Mouse (Mus musculus): Measurements from ENCODE around the gene Casp8.

DNA sequence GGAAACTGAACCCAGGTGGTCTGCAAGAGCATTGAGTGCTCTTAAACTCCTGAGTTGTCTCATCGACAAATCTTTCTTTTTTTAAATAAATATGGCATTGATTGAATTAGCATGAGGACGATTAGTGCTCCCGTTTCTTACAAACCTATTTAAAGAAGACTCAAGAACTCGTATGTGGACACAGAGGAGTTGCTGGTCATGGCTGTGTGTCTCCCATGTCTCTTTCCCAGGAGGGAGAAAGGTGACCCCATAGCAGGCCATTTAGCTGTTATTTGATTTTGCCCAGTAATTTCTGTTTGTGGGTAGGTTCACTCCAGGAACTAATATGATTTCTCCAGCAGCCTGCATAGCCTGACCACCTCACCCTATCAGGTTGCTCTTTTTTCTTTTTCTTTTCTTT is 1.7 kb downstream of the Casp8 start:
- TF ChIP-seq CTCF (IDR thresholded peaks at IDR 0.05; ENCODE audit: low read depth, low read length), result no peak
- no peak for TF ChIP-seq POLR2A (IDR thresholded peaks at IDR 0.05; ENCODE audit: insufficient read depth, low read length)

All from ES-Bruce4 (cell line).